ENCODE assay signal across 25 mouse cellular contexts in genomic region chr2:29234002-29234401, GRCm38 (mm10). TPM values are rescaled to one million over a fixed set of nuclear protein-coding genes. Genes with fewer than 3 reads are reported as not detected.
"Had no signal": no experiment of that assay in that cellular context is flagged by ENCODE, and none has a peak within 500 bp of the region (broad histone marks: within the 10 kb centered on the region; RNA-seq: fewer than 3 reads in every experiment).

No protein-coding gene starts in this region.

- H3K4me2 ChIP-seq: heart, embryonic 12.5 days; heart, embryonic 13.5 days; heart, embryonic 15.5 days; hindbrain, embryonic 12.5 days; hindbrain, embryonic 13.5 days; hindbrain, embryonic 14.5 days; hindbrain, embryonic 15.5 days; intestine, embryonic 15.5 days had no signal

- H3K4me3 ChIP-seq: heart, embryonic 12.5 days; heart, embryonic 13.5 days; heart, embryonic 15.5 days; hindbrain, embryonic 10.5 days; hindbrain, embryonic 12.5 days; hindbrain, embryonic 13.5 days; hindbrain, embryonic 15.5 days; intestine, embryonic 15.5 days; kidney, embryonic 15.5 days; layer of hippocampus, adult 2 months; left cerebral cortex, adult 2 months had no signal

- DNase-seq: heart, postnatal 10 days; heart, postnatal 14 days; heart, postnatal 36 days; heart, postnatal 4 days; kidney, adult 11 months; kidney, adult 18-20 months; layer of hippocampus, adult 9-11 months had no signal

- H3K9me3 ChIP-seq: heart, embryonic 12.5 days; heart, embryonic 13.5 days; heart, embryonic 15.5 days; hindbrain, embryonic 10.5 days; hindbrain, embryonic 12.5 days; hindbrain, embryonic 13.5 days; hindbrain, embryonic 15.5 days; intestine, embryonic 15.5 days; kidney, embryonic 15.5 days had no signal

- H3K36me3 ChIP-seq: heart, embryonic 12.5 days; heart, embryonic 13.5 days; heart, embryonic 15.5 days; hindbrain, embryonic 10.5 days; hindbrain, embryonic 12.5 days; hindbrain, embryonic 13.5 days; hindbrain, embryonic 15.5 days; intestine, embryonic 15.5 days; kidney, embryonic 15.5 days had no signal

- H3K4me1 ChIP-seq: heart, embryonic 12.5 days; heart, embryonic 13.5 days; intestine, embryonic 15.5 days had no signal

- H3K27ac ChIP-seq: heart, embryonic 13.5 days; heart, embryonic 15.5 days; hindbrain, embryonic 10.5 days; hindbrain, embryonic 12.5 days; hindbrain, embryonic 13.5 days; hindbrain, embryonic 14.5 days; hindbrain, embryonic 15.5 days; hindbrain, postnatal 0 days; intestine, embryonic 15.5 days; kidney, embryonic 15.5 days; kidney, postnatal 0 days; left cerebral cortex, adult 2 months had no signal

- H3K9ac ChIP-seq: heart, embryonic 12.5 days; heart, embryonic 13.5 days; heart, embryonic 15.5 days; hindbrain, embryonic 12.5 days; hindbrain, embryonic 13.5 days; hindbrain, embryonic 14.5 days; hindbrain, embryonic 15.5 days; intestine, embryonic 15.5 days; kidney, embryonic 15.5 days had no signal

- H3K27me3 ChIP-seq: hindbrain, embryonic 12.5 days; hindbrain, embryonic 13.5 days; hindbrain, embryonic 15.5 days; intestine, embryonic 15.5 days had no signal

- ATAC-seq: inflammation-experienced regulatory T-cells, adult 6 months; intestine, embryonic 15.5 days; intestine, embryonic 16.5 days; intestine, postnatal 0 days had no signal

RNA-seq across cellular contexts. Expression of gene Ntng2, which starts 18.8 kb away (rescaled TPM):
- polyA plus RNA-seq: heart, embryonic 14.5 days; heart, embryonic 15.5 days; intestine, embryonic 16.5 days had no signal
